Mouse (Mus musculus): ENCODE measurements around the gene Duoxa1. TPM values are rescaled to one million over a fixed set of nuclear protein-coding genes. Genes with fewer than 3 reads are reported as not detected.
A peak's percentile ranks its signal among the peaks of the same experiment; 100 is the strongest.

Duoxa1 gene
- polyA plus RNA-seq, 1 experiment from 2014 or later: not detected

DNA sequence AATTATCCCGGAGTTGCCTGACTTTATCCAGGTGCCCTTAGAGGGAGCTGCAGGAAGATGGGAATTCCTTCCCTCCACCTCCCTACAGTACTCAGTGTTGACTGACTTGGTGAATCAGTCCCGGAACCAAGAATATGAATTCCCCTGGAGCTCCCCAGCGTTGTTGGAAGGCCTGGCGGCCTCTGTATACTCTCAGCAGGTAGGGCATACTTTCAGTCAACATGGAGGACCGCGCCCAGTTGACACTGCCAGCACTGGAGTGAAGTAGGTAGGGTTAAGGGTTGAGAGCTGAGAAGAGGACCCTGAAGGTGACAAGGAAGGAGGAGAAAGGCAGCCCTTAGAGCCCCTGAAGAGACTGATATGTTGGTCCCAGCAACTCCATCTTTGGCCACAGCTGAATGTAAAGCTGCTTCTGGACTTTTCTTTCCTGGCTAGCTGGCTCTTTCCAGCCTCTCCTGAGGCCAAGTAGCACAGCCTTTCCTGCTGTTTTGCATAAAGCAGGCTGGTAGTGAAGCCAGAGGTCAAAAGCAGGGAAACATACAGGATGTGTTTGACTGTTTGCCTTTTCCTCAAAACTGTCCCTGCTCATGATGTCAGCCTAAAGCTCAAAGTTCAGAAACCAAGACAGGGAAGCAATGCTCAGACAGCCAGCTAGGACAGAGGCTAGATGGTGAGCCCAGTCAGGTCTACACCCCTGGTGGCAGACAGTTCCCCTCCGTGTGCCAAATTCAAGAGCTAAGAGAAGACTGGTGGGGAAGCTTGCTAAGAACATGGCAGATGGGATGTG, 46.9 kb downstream of the Duoxa1 start:
- H3K27ac ChIP-seq: no peak overlapping the region
- no peaks in the 10 kb centered on the region for H3K27me3 ChIP-seq (replicated peaks)
- no peak overlapping the region for H3K4me3 ChIP-seq
- H3K4me1 ChIP-seq: peaks cover 8% of the 10 kb centered on the region
- no peak overlapping the region for H3K9ac ChIP-seq
- no peak overlapping the region for H3K4me2 ChIP-seq (replicated peaks)
- H3K9me3 ChIP-seq: no peaks in the 10 kb centered on the region
- ATAC-seq (ENCODE audit: low FRiP score, low read depth): no peak
- WGBS: 93% methylated on average over 7 of the region's 7 CpGs
- no peaks in the 10 kb centered on the region for H3K36me3 ChIP-seq

DNA sequence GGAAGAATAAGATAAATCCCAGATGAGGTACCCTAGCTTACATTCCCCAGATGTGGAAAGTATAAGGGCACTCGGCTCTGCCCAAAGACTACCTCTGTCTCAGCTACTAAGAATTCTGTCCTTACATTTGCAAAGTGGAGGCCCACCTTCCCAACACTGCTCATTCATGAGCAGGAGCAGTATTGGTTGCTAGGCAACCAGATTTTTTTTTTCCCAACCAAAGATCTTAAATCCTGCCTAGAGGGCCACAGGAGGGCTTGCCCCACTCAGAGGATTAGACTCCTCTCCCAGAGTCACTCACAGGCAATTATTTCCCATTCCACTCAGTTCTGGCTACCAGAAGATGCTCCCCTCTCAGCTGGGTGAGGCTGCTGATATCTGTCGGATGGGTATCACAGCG, 48.8 kb downstream of the Duoxa1 start:
- H3K9me3 ChIP-seq: no peaks in the 10 kb centered on the region
- no peak overlapping the region for H3K4me3 ChIP-seq
- no peak overlapping the region for H3K4me2 ChIP-seq (replicated peaks)
- H3K27ac ChIP-seq: no peak overlapping the region
- H3K27me3 ChIP-seq (replicated peaks): no peaks in the 10 kb centered on the region
- 75% methylated on average over 3 of the region's 3 CpGs for WGBS
- no peak overlapping the region for H3K9ac ChIP-seq
- H3K4me1 ChIP-seq: peaks cover 8% of the 10 kb centered on the region
- ATAC-seq (ENCODE audit: low FRiP score, low read depth): 0 out of 2 replicates have a peak, but pooled peaks have one; percentile 48
- no peaks in the 10 kb centered on the region for H3K36me3 ChIP-seq

DNA sequence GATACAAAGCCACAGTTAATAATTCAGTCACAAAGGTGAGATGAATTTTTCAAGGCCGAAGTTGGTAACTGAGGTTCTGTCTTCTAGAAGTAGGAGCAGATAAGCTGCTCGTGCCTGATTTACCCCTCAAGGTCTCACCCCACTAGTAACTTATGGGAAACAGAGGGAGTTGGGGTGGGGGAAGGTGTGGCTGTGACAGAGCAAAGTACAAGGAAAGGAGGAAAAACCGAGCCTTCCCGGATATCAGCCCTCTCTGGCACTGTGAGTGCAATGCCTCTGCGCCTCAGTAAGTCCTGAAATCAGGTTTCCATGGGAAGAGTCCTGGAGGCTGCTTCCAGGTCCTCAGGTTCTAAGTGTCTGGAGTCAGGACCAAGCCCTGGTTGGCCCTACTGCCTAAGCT, 52.8 kb downstream of the Duoxa1 start:
- Histone ChIP-seq H3K4me3 (no peak overlapping the region), H3K27me3 (replicated peaks) (no peaks in the 10 kb centered on the region), H3K27ac (no peak overlapping the region), H3K9ac (no peak overlapping the region), H3K4me1 (peaks cover 8% of the 10 kb centered on the region), H3K36me3 (no peaks in the 10 kb centered on the region), H3K4me2 (replicated peaks) (no peak overlapping the region), H3K9me3 (no peaks in the 10 kb centered on the region)
- WGBS: 92% methylated on average over 5 of the region's 5 CpGs
- ATAC-seq (ENCODE audit: low FRiP score, low read depth): no peak

DNA sequence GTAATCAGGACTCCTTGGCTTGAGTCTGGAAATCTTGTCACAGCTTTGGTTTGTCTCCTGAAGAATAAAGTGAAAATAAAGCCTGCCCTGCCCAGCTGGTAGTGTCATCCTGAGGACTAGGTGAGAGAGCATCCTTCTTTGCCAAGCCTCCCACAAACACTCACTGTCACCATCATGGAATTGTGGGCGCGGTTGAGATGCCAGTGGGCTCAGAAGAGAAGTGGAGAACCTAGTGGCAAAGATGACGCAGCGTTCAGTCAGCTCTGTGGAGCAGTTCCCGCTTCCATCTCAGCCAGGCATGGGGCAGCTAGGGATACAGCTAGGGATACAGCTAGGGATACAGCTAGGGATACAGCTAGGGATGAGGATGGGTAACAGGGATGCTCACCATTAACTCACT, 57.5 kb downstream of the Duoxa1 start:
- no peak for ATAC-seq (ENCODE audit: low FRiP score, low read depth)
- 93% methylated on average over 5 of the region's 5 CpGs for WGBS
- H3K4me1 ChIP-seq: no peaks in the 10 kb centered on the region
- H3K9ac ChIP-seq: no peak overlapping the region
- no peaks in the 10 kb centered on the region for H3K9me3 ChIP-seq
- no peak overlapping the region for H3K4me3 ChIP-seq
- no peaks in the 10 kb centered on the region for H3K36me3 ChIP-seq
- H3K27me3 ChIP-seq (replicated peaks): no peaks in the 10 kb centered on the region
- no peak overlapping the region for H3K4me2 ChIP-seq (replicated peaks)
- no peak overlapping the region for H3K27ac ChIP-seq

Other genes with a start within 250 kb of the Duoxa1 start
- gene Spg11, start 195.3 kb downstream of the Duoxa1 start, polyA plus RNA-seq (2016; fragmentation: Nextera tagmentation; extraction: Ambion mirVana): 9.6 and 10.5 TPM in 2 replicates
- gene B2m, start 166.0 kb downstream of the Duoxa1 start, polyA plus RNA-seq (2016; fragmentation: Nextera tagmentation; extraction: Ambion mirVana): 115 and 118 TPM in 2 replicates
- gene Trim69, start 153.0 kb downstream of the Duoxa1 start, polyA plus RNA-seq (2016; fragmentation: Nextera tagmentation; extraction: Ambion mirVana): not detected in 2 replicates
- gene Patl2, start 127.5 kb downstream of the Duoxa1 start, polyA plus RNA-seq (2016; fragmentation: Nextera tagmentation; extraction: Ambion mirVana): not detected in 2 replicates
- not detected in 2 replicates for gene Terb2, start 127.5 kb downstream of the Duoxa1 start, polyA plus RNA-seq (2016; fragmentation: Nextera tagmentation; extraction: Ambion mirVana)
- 16.7 and 17.4 TPM in 2 replicates for gene Sord, start 79.0 kb downstream of the Duoxa1 start, polyA plus RNA-seq (2016; fragmentation: Nextera tagmentation; extraction: Ambion mirVana)
- 0.04 TPM in 1 of 2 replicates, not detected in the other for gene Duox2, start 15.3 kb downstream of the Duoxa1 start, polyA plus RNA-seq (2016; fragmentation: Nextera tagmentation; extraction: Ambion mirVana)
- not detected in 2 replicates for gene Duoxa2, start 14.8 kb downstream of the Duoxa1 start, polyA plus RNA-seq (2016; fragmentation: Nextera tagmentation; extraction: Ambion mirVana)
- gene Duox1, start 1.9 kb upstream of the Duoxa1 start, polyA plus RNA-seq (2016; fragmentation: Nextera tagmentation; extraction: Ambion mirVana): 0.10 and 0.15 TPM in 2 replicates
- 12.2 and 15.1 TPM in 2 replicates for gene Shf, start 55.4 kb upstream of the Duoxa1 start, polyA plus RNA-seq (2016; fragmentation: Nextera tagmentation; extraction: Ambion mirVana)
- 0.28 TPM in 1 of 2 replicates, not detected in the other for gene Slc28a2, start 112.7 kb upstream of the Duoxa1 start, polyA plus RNA-seq (2016; fragmentation: Nextera tagmentation; extraction: Ambion mirVana)
- not detected in 2 replicates for gene Gm14085, start 171.2 kb upstream of the Duoxa1 start, polyA plus RNA-seq (2016; fragmentation: Nextera tagmentation; extraction: Ambion mirVana)

Measured in neural tube, embryonic 12.5 days (tissue).